Mouse (Mus musculus): ENCODE data around the gene Ppfibp2.

DNA sequence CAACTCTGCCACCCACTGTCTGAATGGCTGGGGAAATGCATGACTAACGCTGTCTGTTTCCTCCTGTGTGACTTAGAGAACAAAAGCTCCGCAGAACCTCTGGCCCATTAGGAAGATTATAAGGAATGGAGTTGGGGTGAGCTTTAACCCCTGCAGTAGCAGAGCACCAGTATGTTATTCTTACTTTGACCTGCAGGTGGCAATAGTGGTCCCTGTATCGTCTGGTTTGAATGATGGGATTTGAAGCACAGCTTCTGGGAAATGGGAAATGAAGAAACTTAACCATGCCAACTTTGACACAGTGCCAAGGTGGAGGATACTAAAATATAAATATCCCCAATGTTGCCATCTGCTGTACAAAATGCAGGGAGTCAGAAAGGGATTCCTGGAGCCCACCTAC is 154.3 kb downstream of the Ppfibp2 start:
- TF ChIP-seq GATA1 (IDR thresholded peaks at IDR 0.05; ENCODE audit: borderline replicate concordance, low read length) (no peak), FLI1 (IDR thresholded peaks at IDR 0.05; ENCODE audit: low read length) (no peak)
